Mouse (Mus musculus) embryo, embryonic 11.5 days (tissue): ENCODE data around the gene Bcs1l.

ENCODE experiments used
- DNase-seq: peaks from one replicate; pipeline ENCODE4 v3.0.0-alpha.2; 2012; ENCODE audit warnings: low read depth, low spot score

Gene Bcs1l

DNA sequence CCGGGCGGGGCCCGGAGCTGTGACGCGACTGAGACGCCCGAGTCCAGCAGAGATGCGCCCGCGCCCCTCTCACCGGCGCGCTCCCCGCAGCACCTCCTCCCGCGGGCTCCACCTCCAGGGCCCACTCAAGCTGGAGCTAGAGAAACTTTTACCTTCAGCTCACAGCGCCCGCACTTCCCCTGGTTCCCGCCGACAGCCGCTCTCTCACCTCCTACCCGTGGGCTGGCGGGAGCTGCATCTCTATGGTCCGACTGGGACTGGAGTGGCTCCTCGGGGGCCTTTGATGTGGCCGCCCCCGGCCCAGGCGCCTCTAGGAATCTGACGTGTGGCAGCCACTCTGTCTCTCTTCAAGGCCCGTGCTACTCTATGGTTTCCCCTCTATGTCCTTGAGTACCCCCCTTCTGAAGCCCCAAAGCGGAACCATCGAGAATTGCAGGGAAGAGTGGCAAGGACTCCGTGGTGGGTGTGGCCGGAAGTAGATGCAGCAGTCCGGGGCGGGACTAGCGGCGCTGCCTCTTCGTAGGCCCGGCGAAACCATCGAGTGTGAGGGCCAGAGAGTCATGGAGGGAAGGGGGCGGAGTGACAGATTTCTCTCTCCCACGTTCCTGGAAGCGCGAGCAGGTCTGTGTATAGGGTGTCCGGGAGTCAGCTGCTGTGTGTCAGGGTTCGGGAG is at the start of gene Bcs1l, which contains the start of gene Zfp142:
Gene Bcs1l, plus strand, starts transcription at position 517 of the 673 bp plus-strand sequence.
Gene Zfp142, minus strand, starts transcription at position 474 of the 673 bp plus-strand sequence.
- DNase-seq = peak; percentile 98

DNA sequence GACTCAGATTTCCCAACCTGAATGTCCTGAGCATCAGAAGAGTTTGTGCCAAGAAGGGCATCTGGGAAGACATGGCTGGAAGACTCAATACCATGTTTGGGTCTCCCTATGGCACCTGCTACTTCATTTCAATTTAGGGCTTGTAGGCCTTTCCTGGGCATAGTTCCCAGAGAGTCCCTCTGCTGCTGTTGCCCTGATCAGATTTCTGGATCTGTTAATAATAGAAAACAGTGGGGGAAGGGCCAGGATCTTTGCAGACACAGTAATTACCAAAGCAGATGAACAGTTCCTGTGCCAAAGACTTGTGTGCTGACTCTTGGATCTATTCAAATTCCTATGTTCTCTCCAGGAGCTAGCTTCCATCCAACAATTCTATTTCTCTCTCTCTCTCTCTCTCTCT is 49.4 kb upstream of the Bcs1l start:
- no peak for DNase-seq

DNA sequence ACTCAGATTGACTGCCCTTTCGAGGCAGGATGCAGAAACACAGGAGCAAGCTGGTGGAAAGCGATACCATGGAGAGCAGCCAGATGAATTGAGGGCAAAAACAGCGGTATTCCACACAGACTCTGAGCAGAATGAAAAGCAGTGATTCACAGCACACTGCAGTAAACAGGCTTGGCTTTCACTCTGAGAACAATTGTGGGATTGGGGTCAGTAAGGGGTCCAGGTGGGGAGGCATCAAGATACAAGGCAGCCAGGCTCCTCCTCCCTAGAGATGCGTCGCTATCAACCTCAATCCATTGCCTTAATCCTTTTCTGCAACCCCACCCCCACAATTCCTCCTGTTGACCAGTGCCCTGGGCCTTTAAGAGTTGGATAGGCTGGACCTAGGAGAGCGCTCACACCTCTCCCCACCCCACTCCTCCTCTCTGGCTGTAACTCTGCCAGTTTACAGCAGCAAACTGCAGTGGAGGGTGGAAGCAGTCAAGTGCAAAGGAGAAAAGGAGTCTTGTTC is 45.6 kb upstream of the Bcs1l start, which contains the start of gene Plcd4:
Gene Plcd4, plus strand, starts transcription at position 438 of the 511 bp plus-strand sequence.
- DNase-seq = peak; percentile 4

- DNase-seq = no peak
These were observed 43.9 kb upstream of the Bcs1l start, which contains the start of gene Usp37 for GRCm38 (mm10) chr1:74544184-74544583. TSS of gene Usp37 (minus strand) at chr1:74544284.

- DNase-seq = no peak
These were observed 29.0 kb upstream of the Bcs1l start for GRCm38 (mm10) chr1:74559061-74559460.

- DNase-seq = no peak
These were observed 22.3 kb upstream of the Bcs1l start for GRCm38 (mm10) chr1:74565834-74566233.

- DNase-seq = no peak
These were observed 18.1 kb upstream of the Bcs1l start for GRCm38 (mm10) chr1:74569739-74570719.

GRCm38 (mm10) chr1:74582621-74583020 is 5.5 kb upstream of the Bcs1l start:
- no peak for DNase-seq

DNA sequence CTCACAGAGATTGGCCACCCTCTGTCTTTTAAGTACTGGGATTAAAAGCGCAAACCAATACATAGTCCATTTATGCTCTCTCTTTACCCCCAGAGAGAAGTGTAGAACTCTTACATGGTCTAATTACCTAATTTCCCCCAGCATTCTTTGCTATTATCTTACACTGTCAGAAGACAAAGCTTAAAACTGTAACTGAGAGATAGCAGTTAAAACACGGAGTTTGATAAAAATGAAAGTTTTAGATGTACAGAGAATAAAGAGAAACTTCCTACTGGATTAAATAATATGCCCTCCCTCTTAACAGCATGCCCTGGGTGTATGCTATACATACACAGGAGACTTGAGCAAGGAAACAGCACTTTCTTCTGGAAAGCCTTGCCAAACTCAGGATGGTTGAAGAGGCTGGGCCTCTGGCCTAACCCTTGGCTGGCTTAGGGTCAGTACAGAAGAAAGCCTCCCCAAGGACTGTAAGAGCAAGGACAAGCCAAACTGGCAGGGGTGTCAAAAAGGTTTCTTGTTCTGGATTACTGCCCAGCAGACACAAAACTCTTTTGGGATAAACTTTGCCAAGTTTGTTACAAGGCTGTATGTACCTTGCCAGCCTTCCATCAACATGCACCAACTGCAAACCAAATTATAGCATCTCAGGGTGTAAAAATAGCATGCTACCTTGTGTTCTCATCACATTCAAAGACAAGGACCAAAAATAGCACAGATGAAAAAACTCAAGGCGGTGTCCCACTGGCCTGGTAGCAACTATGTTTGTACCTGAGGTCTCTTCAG is 3.3 kb upstream of the Bcs1l start:
- DNase-seq = no peak

DNA sequence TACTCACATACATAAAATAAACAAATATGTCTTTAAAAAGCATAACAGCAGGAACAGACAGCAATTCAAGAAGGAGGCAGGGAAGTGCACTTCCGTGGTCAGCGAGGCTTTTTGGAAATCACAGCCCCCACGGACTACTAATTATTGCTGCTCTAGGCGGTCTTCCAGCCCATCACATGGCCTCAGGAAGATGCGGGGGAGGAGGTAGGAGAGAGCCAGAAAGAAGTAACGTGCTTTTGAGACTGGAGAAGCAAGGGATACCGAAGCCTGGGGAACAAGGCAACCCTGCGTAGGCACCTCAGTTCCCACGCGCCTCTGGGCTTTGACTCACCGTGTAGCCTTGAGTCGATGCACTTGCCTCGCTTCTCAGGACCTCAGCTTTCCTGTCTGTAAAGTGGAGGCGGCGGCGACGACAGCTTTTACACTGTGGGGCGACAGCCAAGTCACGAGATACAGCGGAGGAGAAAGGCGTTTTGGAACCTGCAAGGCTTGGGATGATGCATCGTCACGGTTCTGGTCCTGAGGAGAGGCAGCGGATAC is 786 bp upstream of the Bcs1l start:
- DNase-seq = no peak

DNA sequence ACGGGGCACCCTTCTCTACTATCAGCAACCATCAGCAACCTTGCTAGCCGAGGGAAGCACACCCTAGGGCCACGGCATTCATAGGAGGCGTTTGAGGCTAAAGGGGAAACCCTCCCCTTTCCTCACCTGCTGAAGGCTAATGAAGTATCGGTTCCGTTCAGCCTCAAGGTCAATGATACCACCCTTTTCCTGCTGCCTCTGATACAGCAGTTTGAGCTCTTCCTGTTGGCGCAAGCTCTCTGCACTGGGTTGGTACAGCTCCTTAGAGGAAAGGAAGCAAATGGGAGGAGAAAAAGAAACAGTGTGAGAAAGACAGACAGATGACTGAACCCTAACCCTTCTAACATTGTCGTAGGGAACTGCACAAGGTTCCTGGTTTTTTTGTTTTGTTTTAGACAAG is 6.3 kb downstream of the Bcs1l start:
- DNase-seq = no peak

DNA sequence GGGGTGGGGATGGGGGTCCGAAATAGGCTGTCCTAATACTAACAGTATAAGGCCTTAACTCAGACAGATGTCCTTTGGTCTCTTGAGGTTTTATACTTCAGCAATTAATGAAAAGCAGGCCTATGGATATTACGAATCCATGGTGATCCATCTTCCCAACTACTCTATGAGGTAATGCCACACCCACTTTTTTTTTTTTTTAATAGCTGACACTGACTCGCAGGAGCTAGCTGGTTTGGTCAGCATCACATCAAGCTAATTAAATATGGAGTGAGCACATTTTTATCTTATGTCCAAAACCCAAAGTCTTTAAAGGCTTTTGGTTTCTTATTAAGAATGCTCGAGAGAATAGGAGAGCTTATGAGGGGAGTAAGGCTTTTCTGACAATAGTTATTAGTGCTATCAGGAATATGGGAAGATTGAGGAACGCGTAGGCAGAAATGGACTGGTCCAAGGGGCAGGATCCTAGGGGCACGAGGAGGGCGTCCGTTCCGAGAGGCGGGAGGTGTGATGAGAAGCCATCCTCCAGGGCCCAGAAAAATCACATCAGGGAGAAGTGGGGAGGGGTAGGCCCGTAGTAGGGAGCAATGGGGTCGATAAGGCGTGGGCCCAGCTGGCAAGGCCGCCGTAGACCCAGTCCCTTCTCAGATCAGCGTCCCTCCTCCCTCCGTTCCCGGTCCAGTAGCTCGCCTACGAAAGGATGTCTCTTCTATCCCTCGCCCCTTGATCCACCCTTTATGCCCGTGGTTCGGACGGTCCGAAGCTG is 12.6 kb downstream of the Bcs1l start:
- DNase-seq = no peak

DNA sequence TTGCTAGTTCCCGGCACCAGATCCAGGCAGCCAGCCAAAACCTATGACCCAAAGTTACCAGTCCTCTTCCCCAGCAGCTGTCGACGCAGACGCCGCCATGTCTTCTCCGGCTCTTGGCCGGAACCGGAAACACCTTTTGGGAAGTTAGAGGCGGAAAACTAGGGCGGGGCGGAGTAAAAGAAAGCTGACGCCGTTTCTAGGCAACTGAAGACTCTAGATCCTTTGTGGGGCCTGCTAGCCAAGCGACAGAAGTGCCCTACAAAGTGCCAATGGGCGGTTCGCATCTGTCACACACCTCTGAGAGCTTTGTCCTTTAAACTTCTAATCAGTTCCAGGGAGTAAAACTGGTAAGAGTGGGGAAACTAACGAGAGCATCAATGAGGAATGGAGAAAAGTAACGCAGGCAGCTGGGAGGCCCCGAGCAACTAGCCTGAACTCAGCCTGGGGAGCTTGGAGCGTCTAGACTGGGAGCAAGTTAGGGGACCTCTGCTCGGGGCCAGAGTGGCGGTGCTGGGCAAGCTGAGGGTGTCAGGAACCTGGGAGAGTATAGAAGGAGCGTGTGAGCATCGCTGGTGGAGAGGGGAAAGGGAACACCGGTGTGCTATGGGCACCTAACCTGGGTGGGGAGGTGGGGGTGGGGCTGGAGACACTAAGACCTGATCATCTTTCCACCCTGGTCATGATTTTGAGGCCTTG is 13.3 kb downstream of the Bcs1l start, which contains the start of the genes Rnf25 and Stk36:
Gene Rnf25, minus strand, starts transcription at position 131 of the 696 bp plus-strand sequence.
Gene Stk36, plus strand, starts transcription at position 179 of the 696 bp plus-strand sequence.
- peak; percentile 67 for DNase-seq

DNA sequence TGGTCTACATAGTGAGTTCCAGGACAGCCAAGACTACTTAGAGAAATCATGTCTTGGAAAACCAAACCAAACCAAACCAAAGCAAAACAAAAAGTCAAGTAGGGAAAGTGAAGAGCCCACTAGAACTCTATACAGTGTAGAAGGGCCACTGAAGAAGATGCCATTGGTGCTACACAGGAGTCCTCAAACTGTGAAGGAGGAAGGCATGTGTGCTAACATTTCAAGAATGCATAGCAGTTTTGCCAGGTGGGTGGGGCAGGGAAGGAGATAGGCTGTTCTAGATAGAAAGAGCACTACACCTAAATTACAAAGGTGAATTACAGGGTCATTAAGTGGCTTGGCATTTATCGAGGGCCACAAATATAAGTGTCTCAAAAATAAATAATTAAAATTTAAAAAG is 36.1 kb downstream of the Bcs1l start:
- no peak for DNase-seq

DNA sequence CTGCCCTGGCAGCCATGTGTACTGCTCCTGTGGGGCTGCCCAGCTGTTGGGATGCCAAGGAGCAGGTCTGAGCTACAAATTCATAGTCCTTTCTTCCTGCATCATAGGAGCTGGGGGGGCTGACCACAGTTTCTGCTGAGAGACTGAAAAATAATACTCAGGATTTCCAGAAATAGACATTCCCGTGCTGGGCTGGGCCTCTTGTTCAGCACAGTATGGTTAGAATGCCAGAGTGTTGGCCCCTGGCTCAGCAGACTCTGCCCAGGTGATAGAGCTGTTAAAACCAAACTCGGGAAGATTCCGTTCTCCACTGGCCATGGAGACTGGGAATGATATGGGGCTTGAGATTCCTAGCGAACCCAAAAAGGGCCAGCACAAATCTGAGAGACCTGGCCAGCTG is 38.0 kb downstream of the Bcs1l start:
- DNase-seq = no peak

- no peak for DNase-seq
These were observed 39.9 kb downstream of the Bcs1l start for GRCm38 (mm10) chr1:74628001-74628400.

DNA sequence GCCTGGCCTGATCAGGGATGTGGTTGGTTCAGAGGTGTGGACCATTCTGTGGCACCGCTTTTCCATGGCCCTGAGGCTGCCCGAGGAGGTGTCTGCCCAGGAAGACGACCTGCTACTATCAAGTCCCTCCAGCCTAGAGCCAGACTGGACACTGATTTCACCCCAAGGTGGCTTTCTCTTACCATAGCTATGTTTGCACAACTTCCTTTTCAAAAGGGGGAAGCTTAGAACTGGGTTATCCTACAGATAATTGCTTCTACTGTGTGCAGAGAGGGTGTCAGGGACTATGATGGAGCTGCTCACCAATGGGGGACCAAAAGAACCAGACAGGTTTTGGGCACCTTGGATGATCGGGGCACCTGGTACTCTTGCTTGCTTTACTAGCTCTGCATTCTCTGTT is 44.6 kb downstream of the Bcs1l start:
- DNase-seq = no peak
